In genomic region chr5:122767283-122767682, GRCm38 (mm10) we compare ENCODE assay signal across 22 mouse cellular contexts.
"Had no signal": no experiment of that assay in that cellular context is flagged by ENCODE, and none has a peak within 500 bp of the region (broad histone marks: within the 10 kb centered on the region; RNA-seq: fewer than 3 reads in every experiment).

No protein-coding gene starts in this region.

- DNase-seq: gastrocnemius, postnatal 14 days; gastrocnemius, postnatal 36 days; heart, adult 2 months; heart, postnatal 14 days; heart, postnatal 36 days; kidney, adult 18-20 months; kidney, adult 9 months; kidney, postnatal 14 days; kidney, postnatal 36 days; layer of hippocampus, adult 9-11 months; layer of hippocampus, postnatal 36 days; left cerebral cortex, postnatal 4 days had no signal

- H3K27ac ChIP-seq: heart, adult 2 months; hindbrain, embryonic 13.5 days; hindbrain, embryonic 15.5 days; hindbrain, postnatal 0 days; kidney, embryonic 15.5 days; kidney, postnatal 0 days; limb, embryonic 13.5 days; limb, embryonic 15.5 days; liver, embryonic 12.5 days; liver, embryonic 14.5 days had no signal

- H3K4me3 ChIP-seq: heart, adult 2 months; heart, embryonic 12.5 days; hindbrain, embryonic 13.5 days; hindbrain, embryonic 15.5 days; kidney, embryonic 15.5 days; limb, embryonic 13.5 days; limb, embryonic 15.5 days; liver, embryonic 12.5 days had no signal

- H3K27me3 ChIP-seq: heart, embryonic 12.5 days; hindbrain, embryonic 13.5 days; hindbrain, embryonic 15.5 days; kidney, embryonic 15.5 days; limb, embryonic 13.5 days; limb, embryonic 15.5 days; liver, embryonic 12.5 days had no signal
